Mouse (Mus musculus) CH12.LX (cell line): ENCODE results near the gene Eml2.

Experiments used
- CTCF ChIP-seq, 2 experiments: IDR thresholded peaks in 1 of 2; conservative IDR thresholded peaks in 1 of 2; 2 replicates each; pipeline ENCODE4 v1.5.1; 2011 to 2012; ENCODE audit warnings: low read depth in 2 of 2, low read length in 2 of 2, improper control_type of control experiment in 1 of 2, inconsistent platforms in 1 of 2, mild to moderate bottlenecking in 1 of 2, moderate library complexity in 1 of 2
- EP300 ChIP-seq: IDR thresholded peaks from 2 replicates; pipeline ENCODE4 v1.6.1; 2011; ENCODE audit warnings: low read length, improper control_type of control experiment
- IRF4 ChIP-seq: IDR thresholded peaks from 2 replicates; pipeline ENCODE4 v1.6.1; 2014; ENCODE audit warnings: low read depth, mild to moderate bottlenecking, inconsistent platforms, low read length, improper control_type of control experiment
- MAFK ChIP-seq: IDR thresholded peaks from 2 replicates; pipeline ENCODE4 v1.6.1; 2011; ENCODE audit warnings: low read length, improper control_type of control experiment; ENCODE audit not compliant: insufficient replicate concordance
- MAX ChIP-seq: IDR thresholded peaks from 2 replicates; pipeline ENCODE4 v1.6.1; 2011; ENCODE audit warnings: low read length, improper control_type of control experiment
- POLR2A ChIP-seq: IDR thresholded peaks from 2 replicates; pipeline ENCODE4 v1.6.1; 2011; ENCODE audit warnings: low read depth, mild to moderate bottlenecking, improper control_type of control experiment, low read length

DNA sequence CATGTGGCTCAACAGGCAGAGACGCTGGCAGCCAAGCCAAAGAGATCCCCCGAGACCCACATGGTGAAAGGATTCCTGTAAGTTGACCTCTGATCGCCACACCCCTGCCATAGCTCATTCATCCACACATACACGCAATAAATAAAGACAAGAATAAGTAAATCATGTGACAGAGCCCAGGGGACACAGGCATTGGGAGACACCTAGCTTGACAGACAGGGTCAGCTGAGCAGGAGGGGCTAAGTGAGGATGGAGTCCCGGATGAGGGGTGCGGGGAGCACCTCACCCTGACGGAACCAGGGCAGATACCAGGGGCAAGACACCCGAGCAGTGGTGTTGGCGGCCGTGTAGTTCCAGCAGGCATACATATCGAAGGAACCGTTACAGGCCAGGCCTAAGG, 12.5 kb upstream of the Eml2 start:
- TF ChIP-seq IRF4 (no peak), CTCF (conservative IDR thresholded peaks at IDR 0.05 in 1 of 2, IDR thresholded peaks at IDR 0.05 in 1 of 2; ENCODE audit: low read depth in 2 of 2, low read length in 2 of 2) (no peak), EP300 (no peak), POLR2A (no peak), MAFK (no peak), MAX (no peak)
